Mouse (Mus musculus) heart, adult 2 months (tissue): ENCODE data around the gene 1700025G04Rik.

Experiments used
- CTCF ChIP-seq: fragments of 200-600 bp; IDR thresholded peaks from 2 replicates; pipeline ENCODE4 v1.8.1; 2022; ENCODE audit warnings: antibody characterized with exemption, mild to moderate bottlenecking, moderate library complexity
- EP300 ChIP-seq: fragments of 200-500 bp; IDR thresholded peaks from 2 replicates; pipeline ENCODE4 v1.6.1; 2011; ENCODE audit warnings: low read depth, low read length, control low read depth; ENCODE audit not compliant: insufficient read depth

GRCm38 (mm10) chr1:152034766-152035165, 55.2 kb downstream of the 1700025G04Rik start:
- no peak for TF ChIP-seq EP300
- no peak for TF ChIP-seq CTCF
